Mouse (Mus musculus) myocyte (in vitro differentiated cells): Measurements from ENCODE around the gene Dirc2. TPM values are rescaled to one million over a fixed set of nuclear protein-coding genes. Genes with fewer than 3 reads are reported as not detected.
A peak's percentile ranks its signal among the peaks of the same experiment; 100 is the strongest.

ENCODE experiments used
- H3K27me3 ChIP-seq: one replicate; pipeline ENCODE4 v1.6.1; 2011; ENCODE audit not compliant: control insufficient read depth, insufficient read depth, insufficient read length
- H3K36me3 ChIP-seq: one replicate; pipeline ENCODE4 v1.6.1; 2011; ENCODE audit not compliant: control insufficient read depth, insufficient read depth
- H3K4me2 ChIP-seq: one replicate; pipeline ENCODE4 v1.6.1; 2011; ENCODE audit warnings: low read depth, control low read depth
- H3K4me3 ChIP-seq: one replicate; pipeline ENCODE4 v1.5.1; 2011; ENCODE audit warnings: mild to moderate bottlenecking, control low read depth, moderate library complexity
- H3K79me2 ChIP-seq: one replicate; pipeline ENCODE4 v1.6.1; 2011; ENCODE audit not compliant: control insufficient read depth, insufficient read depth
- H3ac ChIP-seq: one replicate; pipeline ENCODE4 v1.6.1; 2011; ENCODE audit not compliant: control insufficient read depth, insufficient read length
- CEBPB ChIP-seq: IDR thresholded peaks from 2 replicates; pipeline ENCODE4 v1.6.1; 2011; ENCODE audit warnings: mild to moderate bottlenecking, moderate library complexity; ENCODE audit not compliant: poor library complexity, insufficient read depth, severe bottlenecking
- E2F4 ChIP-seq: IDR thresholded peaks from one replicate; pipeline ENCODE4 v1.6.1; 2011; ENCODE audit warnings: mild to moderate bottlenecking, control low read depth, moderate library complexity; ENCODE audit not compliant: insufficient read depth
- MAX ChIP-seq: IDR thresholded peaks from one replicate; pipeline ENCODE4 v1.6.1; 2011; ENCODE audit warnings: low read depth, mild to moderate bottlenecking, control low read depth
- MYOD1 ChIP-seq, 3 experiments: IDR thresholded peaks; one replicate each; pipeline ENCODE4 v1.6.1; 2011; ENCODE audit warnings: control low read depth in 2 of 3, low read depth in 2 of 3, mild to moderate bottlenecking in 2 of 3, moderate library complexity in 1 of 3; ENCODE audit not compliant: insufficient read length in 2 of 3, control insufficient read depth in 1 of 3
- MYOG ChIP-seq, 3 experiments: IDR thresholded peaks; one replicate each; pipeline ENCODE4 v1.6.1; 2011; ENCODE audit warnings: control low read depth in 2 of 3, low read depth in 2 of 3, mild to moderate bottlenecking in 2 of 3; ENCODE audit not compliant: insufficient read length in 2 of 3, control insufficient read depth in 1 of 3, insufficient read depth in 1 of 3
- POLR2A ChIP-seq: IDR thresholded peaks from one replicate; pipeline ENCODE4 v1.6.1; 2011; ENCODE audit warnings: low read depth, mild to moderate bottlenecking, control low read depth, moderate library complexity; ENCODE audit not compliant: insufficient read length
- POLR2AphosphoS2 ChIP-seq: IDR thresholded peaks from one replicate; pipeline ENCODE4 v1.6.1; 2011; ENCODE audit warnings: low read depth, control low read depth; ENCODE audit not compliant: insufficient read length
- REST ChIP-seq: IDR thresholded peaks from one replicate; pipeline ENCODE4 v1.6.1; 2011; ENCODE audit warnings: mild to moderate bottlenecking, control low read depth, moderate library complexity; ENCODE audit not compliant: insufficient read depth, insufficient read length
- SRF ChIP-seq: IDR thresholded peaks from one replicate; pipeline ENCODE4 v1.6.1; 2011; ENCODE audit warnings: low read depth; ENCODE audit not compliant: control insufficient read depth, insufficient read length
- TCF12 ChIP-seq: IDR thresholded peaks from one replicate; pipeline ENCODE4 v1.6.1; 2011; ENCODE audit warnings: mild to moderate bottlenecking, control low read depth; ENCODE audit not compliant: poor library complexity, insufficient read depth, severe bottlenecking
- TCF3 ChIP-seq: IDR thresholded peaks from one replicate; pipeline ENCODE4 v1.6.1; 2011; ENCODE audit warnings: low read depth, control low read depth; ENCODE audit not compliant: insufficient read length
- USF1 ChIP-seq: IDR thresholded peaks from one replicate; pipeline ENCODE4 v1.6.1; 2011; ENCODE audit warnings: low read depth, mild to moderate bottlenecking, control low read depth, moderate library complexity
- polyA plus RNA-seq: library from polyadenylated mRNA; unstranded; fragments of >200 nt; fragmentation: generic; extraction: Trizol; gene quantifications from one replicate; pipeline ENCODE4 v1.2.1, GENCODE M21; 2012; ENCODE audit warnings: missing spikeins

Dirc2 gene
- polyA plus RNA-seq, 1 experiment, result 19.3 TPM

GRCm38 (mm10) chr16:35764941-35765340 is 4.2 kb downstream of the Dirc2 start:
- no peaks in the 10 kb centered on the region for H3K36me3 ChIP-seq
- H3K27me3 ChIP-seq, result no peaks in the 10 kb centered on the region
- TF ChIP-seq MAX, result no peak
- TF ChIP-seq TCF3, result no peak
- no peak overlapping the region for H3K4me2 ChIP-seq
- peaks cover 4% of the 10 kb centered on the region for H3K79me2 ChIP-seq
- no peak overlapping the region for H3K4me3 ChIP-seq
- no peak overlapping the region for H3ac ChIP-seq

DNA sequence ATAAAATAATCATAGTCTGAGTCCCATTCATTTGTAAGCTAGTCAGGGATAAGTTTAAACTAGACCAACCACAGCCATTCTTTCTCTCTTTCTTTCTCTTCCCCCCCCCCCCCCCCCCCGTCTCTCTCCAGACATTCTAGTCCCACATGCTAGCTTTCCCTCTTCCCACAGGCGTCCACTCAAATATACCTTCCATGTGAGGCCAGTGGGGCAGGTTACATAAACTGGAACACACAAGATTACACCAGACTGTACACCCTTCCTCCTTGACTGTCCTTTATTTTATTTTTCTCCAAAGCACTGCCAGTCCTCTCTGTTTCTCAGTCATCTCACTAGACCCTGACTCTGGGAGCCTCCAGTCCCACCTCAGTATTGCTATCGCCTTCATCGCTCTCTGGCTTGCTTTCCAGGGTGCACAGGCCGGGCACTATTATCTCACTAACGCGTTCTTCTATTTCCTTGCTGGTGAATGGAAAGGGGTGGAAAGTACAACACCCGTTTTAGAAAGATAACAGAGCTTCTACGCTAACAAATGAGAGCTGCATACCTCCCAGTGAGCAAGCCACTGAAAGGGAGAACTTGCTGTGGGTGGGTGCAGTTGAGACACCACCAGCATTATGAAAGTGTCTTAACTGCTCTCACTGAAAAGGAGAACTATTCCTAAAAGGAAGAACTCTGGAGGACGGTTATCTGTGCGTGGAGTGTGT is 5.4 kb downstream of the Dirc2 start:
- H3K4me2 ChIP-seq, result no peak overlapping the region

GRCm38 (mm10) chr16:35759401-35759800 is 9.8 kb downstream of the Dirc2 start:
- no peak overlapping the region for H3K4me3 ChIP-seq
- H3K4me2 ChIP-seq, result no peak overlapping the region
- H3K36me3 ChIP-seq, result no peaks in the 10 kb centered on the region
- TF ChIP-seq SRF (no peak), USF1 (no peak), MYOG (IDR thresholded peaks at IDR 0.05; ENCODE audit: control insufficient read depth in 1 of 3, insufficient read depth in 1 of 3, insufficient read length in 2 of 3, low read depth in 2 of 3) (no peak)
- peaks cover 4% of the 10 kb centered on the region for H3K79me2 ChIP-seq
- H3K27me3 ChIP-seq, result no peaks in the 10 kb centered on the region
- no peak overlapping the region for H3ac ChIP-seq

More for the DNA sequence above, 5.4 kb downstream of the Dirc2 start:
- TF ChIP-seq POLR2A (no peak), TCF3 (no peak), SRF (no peak), TCF12 (no peak), MAX (no peak), MYOG (IDR thresholded peaks at IDR 0.05; ENCODE audit: control insufficient read depth in 1 of 3, insufficient read depth in 1 of 3, insufficient read length in 2 of 3, low read depth in 2 of 3) (no peak), E2F4 (no peak), POLR2AphosphoS2 (no peak), MYOD1 (IDR thresholded peaks at IDR 0.05; ENCODE audit: control insufficient read depth in 1 of 3, insufficient read length in 2 of 3, low read depth in 2 of 3) (no peak), CEBPB (no peak), REST (no peak), USF1 (no peak)
- H3K36me3 ChIP-seq, result no peaks in the 10 kb centered on the region
- peaks cover 4% of the 10 kb centered on the region for H3K79me2 ChIP-seq
- H3K27me3 ChIP-seq, result no peaks in the 10 kb centered on the region
- no peak overlapping the region for H3ac ChIP-seq
- H3K4me3 ChIP-seq, result no peak overlapping the region

DNA sequence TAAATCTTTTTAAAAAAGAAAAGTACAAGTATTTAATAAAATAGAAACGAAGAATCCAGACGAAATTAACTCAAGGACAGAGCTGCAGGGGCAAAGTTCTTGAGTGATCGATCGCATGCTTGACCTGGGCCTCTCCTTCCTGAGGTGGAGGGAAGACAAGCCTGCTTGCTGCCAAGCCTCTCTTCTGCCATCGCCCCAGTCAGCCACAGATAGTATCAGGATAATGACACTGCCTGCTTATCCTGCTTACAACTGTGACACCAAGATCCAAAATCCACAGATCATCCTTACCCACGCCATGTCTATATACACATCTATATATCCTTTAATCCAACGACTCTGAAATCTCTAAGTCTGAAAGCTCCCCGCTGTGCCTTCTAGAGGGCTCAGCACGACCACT is 12.5 kb downstream of the Dirc2 start:
- Histone ChIP-seq H3K79me2 (no peaks in the 10 kb centered on the region), H3K4me3 (no peak overlapping the region), H3K27me3 (no peaks in the 10 kb centered on the region), H3K36me3 (no peaks in the 10 kb centered on the region), H3ac (no peak overlapping the region), H3K4me2 (no peak overlapping the region)
- TF ChIP-seq POLR2AphosphoS2 (no peak), MAX (no peak), USF1 (no peak), MYOG (IDR thresholded peaks at IDR 0.05; ENCODE audit: control insufficient read depth in 1 of 3, insufficient read depth in 1 of 3, insufficient read length in 2 of 3, low read depth in 2 of 3) (no peak), CEBPB (no peak), MYOD1 (IDR thresholded peaks at IDR 0.05; ENCODE audit: control insufficient read depth in 1 of 3, insufficient read length in 2 of 3, low read depth in 2 of 3) (no peak), REST (no peak), TCF3 (no peak), POLR2A (no peak)

GRCm38 (mm10) chr16:35755502-35756334 is 13.4 kb downstream of the Dirc2 start:
- no peak overlapping the region for H3K4me3 ChIP-seq
- H3ac ChIP-seq, result no peak overlapping the region
- no peak for TF ChIP-seq TCF3
- no peak for TF ChIP-seq TCF12
- TF ChIP-seq USF1, result no peak
- no peak for TF ChIP-seq POLR2AphosphoS2
- TF ChIP-seq CEBPB, result no peak
- TF ChIP-seq REST, result no peak
- peak overlapping the region; percentile 40 for H3K4me2 ChIP-seq
- H3K27me3 ChIP-seq, result no peaks in the 10 kb centered on the region
- H3K79me2 ChIP-seq, result no peaks in the 10 kb centered on the region
- no peaks in the 10 kb centered on the region for H3K36me3 ChIP-seq
